Mouse (Mus musculus): ENCODE results near the gene Ap2a2.

Ap2a2 gene

GRCm38 (mm10) chr7:141542588-141542987 is 19.4 kb upstream of the Ap2a2 start:
- CTCF ChIA-PET: interaction anchor here in 1 of 4 experiments (1.6 kb wide), 1 partner anchor 62 kb away, joined by 4 read pairs; no protein-coding TSS in a partner anchor
- POLR2A ChIA-PET: interaction anchor here in 2 of 4 experiments (0.6 to 2.0 kb wide), 3 partner anchors 19 to 68 kb away, joined by 3 to 6 read pairs (median 3); partner anchors contain the start of genes Ap2a2 (in 1 of the 2), Polr2l (in 1 of the 2) and Tspan4 (in 1 of the 2)

- ChIA-PET POLR2A (interaction anchor here in 1 of 4 experiments (1.1 kb wide), 1 partner anchor 21 kb away, joined by 4 read pairs; no protein-coding TSS in a partner anchor), CTCF (interaction anchor here in 1 of 4 experiments (0.5 kb wide), 1 partner anchor 22 kb away, joined by 16 read pairs; no protein-coding TSS in a partner anchor)
These were observed 17.3 kb upstream of the Ap2a2 start for GRCm38 (mm10) chr7:141544654-141545053.

GRCm38 (mm10) chr7:141549432-141550061 is 12.4 kb upstream of the Ap2a2 start:
- ChIA-PET POLR2A (interaction anchor here in 2 of 4 experiments (0.6 to 1.7 kb wide), 4 partner anchors 10 to 138 kb away, joined by 3 to 7 read pairs (median 3); partner anchors contain the start of gene Chid1 (in 2 of the 2)), CTCF (no interaction called here)

DNA sequence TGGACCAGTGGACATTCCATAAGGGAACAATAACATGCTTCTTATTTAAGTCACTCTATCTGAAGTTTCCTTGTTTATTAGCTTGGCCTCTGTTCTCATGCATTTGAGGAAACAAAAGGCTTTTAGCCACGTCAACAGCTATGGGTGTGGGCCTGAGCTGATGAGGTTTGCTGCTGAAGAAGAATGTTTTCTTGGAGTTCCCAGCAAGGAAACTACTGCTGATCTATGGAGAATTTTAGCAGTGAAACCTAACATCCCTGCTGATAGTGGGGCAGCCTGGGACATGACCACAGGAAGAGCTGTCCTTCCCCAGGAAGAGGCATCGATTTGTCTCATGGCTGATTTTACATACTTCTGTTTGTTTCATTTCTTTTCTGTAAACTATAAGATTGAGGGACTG is 11.5 kb upstream of the Ap2a2 start:
- ChIA-PET CTCF (interaction anchor here in 1 of 4 experiments (0.6 kb wide), 1 partner anchor 230 kb away, joined by 3 read pairs; no protein-coding TSS in a partner anchor), POLR2A (interaction anchor here in 3 of 4 experiments (0.7 to 1.7 kb wide), 9 partner anchors 10 to 55 kb away, joined by 3 to 7 read pairs (median 4); partner anchors contain the start of genes Ap2a2 (in 2 of the 3) and Chid1 (in 2 of the 3))

DNA sequence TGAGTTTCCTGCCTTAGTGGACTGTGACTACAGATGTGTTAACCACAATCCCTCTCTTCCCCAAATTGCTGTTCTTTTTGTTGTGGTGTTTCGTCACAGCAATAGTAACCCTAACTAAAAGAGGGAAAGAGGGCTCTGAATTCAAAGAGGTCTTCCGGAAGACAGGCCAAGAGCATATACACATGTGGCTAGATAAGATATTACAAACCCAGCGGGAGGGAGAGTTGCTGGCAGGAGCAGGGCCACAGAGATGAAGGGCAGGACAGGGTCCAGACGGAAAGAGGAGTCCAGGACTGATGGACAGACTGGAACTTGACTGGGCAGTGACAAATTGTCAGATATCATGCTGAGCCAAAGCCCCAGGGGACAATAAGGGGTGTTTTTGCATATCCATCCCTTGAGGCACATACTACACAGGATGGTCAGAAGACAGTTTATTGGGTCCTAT is 3.6 kb upstream of the Ap2a2 start:
- CTCF ChIA-PET: no interaction called here
- POLR2A ChIA-PET: interaction anchor here in 2 of 4 experiments (0.6 to 1.7 kb wide), 4 partner anchors 18 to 343 kb away, joined by 3 to 10 read pairs (median 4); partner anchors contain the start of gene Rassf7 (in 1 of the 2)

DNA sequence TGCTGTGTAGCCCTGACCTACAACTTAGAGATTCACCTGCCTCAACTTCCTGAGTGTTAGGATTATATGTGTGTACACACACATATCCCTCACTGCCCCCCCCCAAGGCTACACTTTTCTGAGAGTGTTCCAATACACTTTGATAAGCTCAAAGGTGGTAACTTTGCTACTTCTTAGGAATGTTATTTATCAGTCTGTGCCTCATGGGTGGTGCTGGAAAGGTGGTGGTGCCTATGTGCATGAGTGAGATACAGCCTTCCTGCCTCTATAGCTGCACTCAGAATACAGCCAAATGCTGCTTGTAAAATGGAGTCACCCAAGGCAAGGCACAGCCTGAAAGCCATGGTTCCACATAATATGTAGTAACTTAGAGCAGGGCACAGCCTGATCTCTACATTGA is 3.0 kb upstream of the Ap2a2 start:
- POLR2A ChIA-PET: interaction anchor here in 2 of 4 experiments (0.6 to 1.7 kb wide), 5 partner anchors 18 to 343 kb away, joined by 3 to 10 read pairs (median 5); partner anchors contain the start of gene Rassf7 (in 1 of the 2)

GRCm38 (mm10) chr7:141559726-141560325 is 2.1 kb upstream of the Ap2a2 start:
- POLR2A ChIA-PET: interaction anchor here in 1 of 4 experiments (1.7 kb wide), 1 partner anchor 19 kb away, joined by 10 read pairs; no protein-coding TSS in a partner anchor
- CTCF ChIA-PET: no interaction called here

More for the DNA sequence above, 3.0 kb upstream of the Ap2a2 start:
- CTCF ChIA-PET: interaction anchor here in 1 of 4 experiments (0.6 kb wide), 1 partner anchor 26 kb away, joined by 3 read pairs; no protein-coding TSS in a partner anchor

DNA sequence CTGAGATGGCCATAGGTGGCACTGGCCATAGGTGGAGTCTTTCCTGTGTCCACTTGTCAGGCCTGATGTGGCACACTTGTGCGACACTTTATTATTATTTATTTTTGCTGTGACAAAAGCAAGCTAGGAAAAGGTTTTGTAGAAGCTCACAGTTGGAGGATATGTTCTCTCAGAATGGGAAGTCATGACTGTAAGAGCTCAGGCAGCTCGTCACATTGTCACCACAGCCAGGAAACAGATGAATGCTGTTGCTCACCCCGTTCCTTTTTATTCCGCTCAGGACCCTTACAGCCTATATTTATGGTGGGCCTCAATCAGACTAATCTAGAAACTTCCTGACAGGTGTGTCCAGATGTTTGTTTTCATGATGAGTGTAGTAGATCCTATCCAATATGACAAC is 1.5 kb upstream of the Ap2a2 start:
- ChIA-PET POLR2A (interaction anchor here in 2 of 4 experiments (1.3 to 2.0 kb wide), 3 partner anchors 28 to 364 kb away, joined by 3 to 5 read pairs (median 4); no protein-coding TSS in a partner anchor), CTCF (no interaction called here)

DNA sequence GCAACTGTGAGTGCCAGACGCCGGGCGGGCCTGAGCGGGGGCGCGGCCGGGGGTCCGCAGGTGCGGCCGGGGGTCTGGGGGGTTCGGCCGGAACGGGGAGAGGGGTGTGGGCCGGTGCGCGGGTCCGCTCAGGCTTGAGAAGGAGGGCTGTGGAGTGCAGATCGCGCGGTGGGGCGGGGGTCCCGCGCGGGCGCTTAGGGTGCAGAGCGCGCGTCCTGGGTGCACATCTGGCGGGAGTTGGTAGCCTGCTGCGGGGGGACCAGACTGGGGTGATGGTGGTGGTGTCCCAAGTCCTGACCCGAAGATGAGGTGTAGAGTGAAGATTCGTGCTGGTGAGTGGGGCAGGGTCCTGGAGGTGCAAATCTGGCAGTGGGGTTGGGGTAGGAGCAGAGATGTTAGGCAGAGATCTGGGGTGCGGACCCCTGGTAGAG is 463 bp downstream of the Ap2a2 start:
- ChIA-PET POLR2A (interaction anchor here in 3 of 4 experiments (0.7 to 2.0 kb wide), 18 partner anchors 9 to 439 kb away, joined by 3 to 25 read pairs (median 5); partner anchors contain the start of genes Chid1 (in 3 of the 3), Polr2l (in 1 of the 3) and Tspan4 (in 1 of the 3)), CTCF (interaction anchor here in 2 of 4 experiments (0.5 to 1.3 kb wide), 4 partner anchors 10 to 205 kb away, joined by 3 to 6 read pairs (median 4); partner anchors contain the start of gene Chid1 (in 1 of the 2))

DNA sequence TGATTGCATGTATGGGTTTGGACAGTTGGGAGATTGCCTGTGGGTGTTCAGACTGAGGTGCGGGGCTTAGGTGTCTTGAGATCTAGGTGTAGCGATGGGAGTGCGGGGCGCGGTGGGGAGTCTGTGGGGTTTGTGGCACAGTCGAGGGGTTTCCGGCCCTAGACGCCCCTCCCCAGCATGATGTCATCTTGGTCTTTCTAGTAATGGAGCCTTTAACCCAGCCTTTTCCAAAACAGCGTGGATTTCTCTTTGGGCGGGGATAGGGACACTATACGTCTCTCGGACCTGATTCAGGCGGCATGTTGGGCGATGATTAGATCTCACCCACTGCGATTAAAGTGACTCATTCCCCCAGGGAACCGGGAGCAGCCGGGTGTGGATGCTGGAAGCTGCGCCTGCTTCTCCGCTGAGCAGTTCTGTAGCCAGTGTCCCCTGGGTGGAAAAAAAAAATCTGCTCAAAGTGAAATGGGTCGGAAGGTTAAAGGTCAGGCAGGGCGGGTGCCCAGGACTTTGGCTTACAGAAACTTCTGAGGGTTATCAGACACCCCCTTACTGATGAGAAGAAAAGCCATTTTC is 967 bp downstream of the Ap2a2 start:
- ChIA-PET CTCF (no interaction called here), POLR2A (interaction anchor here in 3 of 4 experiments (0.6 to 2.3 kb wide), 8 partner anchors 15 to 94 kb away, joined by 3 to 8 read pairs (median 4); partner anchors contain the start of gene Chid1 (in 1 of the 3))

- ChIA-PET POLR2A (interaction anchor here in 3 of 4 experiments (0.5 to 2.3 kb wide), 12 partner anchors 11 to 339 kb away, joined by 3 to 8 read pairs (median 4); partner anchors contain the start of genes Chid1 (in 1 of the 3), Polr2l (in 1 of the 3) and Tspan4 (in 1 of the 3)), CTCF (interaction anchor here in 1 of 4 experiments (1.3 kb wide), 2 partner anchors 9 to 83 kb away, joined by 3 read pairs; no protein-coding TSS in a partner anchor)
These were observed 2.6 kb downstream of the Ap2a2 start for GRCm38 (mm10) chr7:141564561-141564960.

DNA sequence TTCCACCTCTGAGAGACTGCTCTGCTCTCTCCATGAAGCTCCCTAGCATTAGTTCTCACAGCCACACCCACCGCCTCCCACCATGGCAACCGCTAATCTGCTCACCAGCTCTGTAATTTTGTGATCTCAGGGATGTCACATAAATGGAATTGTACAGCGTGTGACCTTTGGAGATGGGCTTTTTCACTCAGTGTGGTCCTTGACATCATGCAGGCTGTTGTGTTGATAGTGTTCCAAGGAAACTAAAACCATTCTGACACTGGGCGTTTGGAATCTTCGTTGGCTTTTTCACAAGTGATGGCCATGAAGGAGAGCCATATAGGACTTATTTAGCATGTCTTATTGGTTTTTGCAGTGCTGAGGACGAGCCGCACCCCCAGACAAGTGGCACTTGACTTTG is 4.6 kb downstream of the Ap2a2 start:
- CTCF ChIA-PET: interaction anchor here (0.6 to 1.6 kb wide), 7 partner anchors 10 to 416 kb away, joined by 3 to 16 read pairs (median 5); no protein-coding TSS in a partner anchor
- POLR2A ChIA-PET: interaction anchor here in 2 of 4 experiments (0.7 to 2.0 kb wide), 7 partner anchors 9 to 120 kb away, joined by 3 to 6 read pairs (median 3); partner anchors contain the start of genes Chid1 (in 1 of the 2) and Rplp2 (in 1 of the 2)

DNA sequence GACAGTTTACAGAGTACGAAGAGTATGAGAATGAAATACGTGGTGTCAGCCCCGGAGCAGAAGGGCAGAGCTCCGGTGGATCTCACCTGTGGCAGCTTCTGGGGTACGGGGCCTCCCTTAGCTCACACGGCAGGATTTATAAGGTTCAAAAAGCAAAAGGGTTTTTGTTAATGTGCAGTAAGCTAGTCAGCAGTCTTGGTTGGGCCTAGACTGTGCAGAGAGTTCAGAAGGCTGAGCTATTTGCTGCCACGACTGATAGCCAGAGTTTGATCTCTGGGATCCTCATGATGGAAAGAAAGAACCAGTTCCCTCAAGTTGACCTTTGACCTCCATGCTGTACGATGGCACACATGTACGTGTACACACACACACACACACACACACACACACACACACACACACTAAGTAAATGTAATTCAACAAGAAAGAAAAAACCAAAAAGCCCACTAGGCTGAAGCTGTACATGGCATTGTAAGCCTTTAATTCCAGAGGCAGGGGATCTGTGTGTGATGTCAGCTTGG is 7.4 kb downstream of the Ap2a2 start:
- POLR2A ChIA-PET: interaction anchor here (0.6 to 1.8 kb wide), 21 partner anchors 11 to 1549 kb away, joined by 3 to 8 read pairs (median 4); partner anchors contain the start of gene Chid1 (in 2 of the 4)
- CTCF ChIA-PET: interaction anchor here in 3 of 4 experiments (0.6 to 2.0 kb wide), 6 partner anchors 8 to 82 kb away, joined by 3 to 7 read pairs (median 4); no protein-coding TSS in a partner anchor

- ChIA-PET POLR2A (interaction anchor here in 3 of 4 experiments (0.7 to 2.0 kb wide), 19 partner anchors 11 to 354 kb away, joined by 3 to 7 read pairs (median 4); partner anchors contain the start of genes Chid1 (in 2 of the 3) and Rassf7 (in 1 of the 3)), CTCF (interaction anchor here in 3 of 4 experiments (0.6 to 2.0 kb wide), 5 partner anchors 8 to 43 kb away, joined by 3 to 7 read pairs (median 5); no protein-coding TSS in a partner anchor)
These were observed 7.9 kb downstream of the Ap2a2 start for GRCm38 (mm10) chr7:141569916-141570315.

- POLR2A ChIA-PET: interaction anchor here in 3 of 4 experiments (0.7 to 2.0 kb wide), 17 partner anchors 9 to 355 kb away, joined by 3 to 6 read pairs (median 4); partner anchors contain the start of genes Ap2a2 (in 2 of the 3), Chid1 (in 1 of the 3) and Rassf7 (in 1 of the 3)
- CTCF ChIA-PET: interaction anchor here in 2 of 4 experiments (0.8 to 2.0 kb wide), 2 partner anchors 14 to 176 kb away, joined by 3 to 5 read pairs; no protein-coding TSS in a partner anchor
These were observed 8.8 kb downstream of the Ap2a2 start for GRCm38 (mm10) chr7:141570625-141571295.

DNA sequence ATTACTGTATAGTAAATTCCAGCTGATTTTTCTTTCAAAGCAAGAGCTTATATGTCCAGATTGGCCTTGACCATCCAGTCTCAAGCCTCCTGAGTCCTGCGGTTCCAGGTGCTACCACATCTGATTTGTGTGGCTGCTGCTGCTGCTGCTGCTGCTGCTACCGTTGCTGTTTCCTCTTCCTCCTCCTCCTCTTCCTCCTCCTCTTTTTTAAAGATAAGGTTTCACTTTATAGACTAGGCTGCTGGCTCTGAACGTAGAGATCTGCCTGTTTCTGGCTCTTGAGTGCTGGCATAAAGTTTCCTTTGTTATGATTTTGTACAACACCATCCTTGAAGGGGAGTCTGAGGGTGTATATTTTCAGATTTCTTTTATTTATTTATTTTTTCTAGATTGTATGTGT is 12.1 kb downstream of the Ap2a2 start:
- CTCF ChIA-PET: interaction anchor here in 1 of 4 experiments (0.6 kb wide), 1 partner anchor 11 kb away, joined by 3 read pairs; no protein-coding TSS in a partner anchor

More for the DNA sequence above, 12.1 kb downstream of the Ap2a2 start:
- POLR2A ChIA-PET: interaction anchor here in 3 of 4 experiments (0.7 to 2.4 kb wide), 5 partner anchors 8 to 23 kb away, joined by 3 to 12 read pairs (median 5); partner anchors contain the start of gene Ap2a2 (in 1 of the 3)

All from embryonic stem cell, embryonic (primary cell).